Mouse (Mus musculus) midbrain, embryonic 16.5 days (tissue): ENCODE results near the gene Ccdc22. TPM values are rescaled to one million over a fixed set of nuclear protein-coding genes. Genes with fewer than 3 reads are reported as not detected.

Source experiments
- ATAC-seq: fragments of 200-750 bp; cut with Nextera tagmentation; 2 replicates; pipeline ENCODE4 v1.8.0; 2017; ENCODE audit warnings: moderate TSS enrichment
- H3K27ac ChIP-seq: fragments of 300-500 bp; sonication (generic); 2 replicates; pipeline ENCODE4 v1.5.1; 2014; ENCODE audit warnings: mild to moderate bottlenecking, low read length, mixed read lengths
- H3K27me3 ChIP-seq: fragments of 300-500 bp; sonication (generic); 2 replicates; pipeline ENCODE4 v1.6.1; 2014; ENCODE audit warnings: low read depth, low read length, mixed read lengths; ENCODE audit not compliant: control insufficient read depth, insufficient read depth
- H3K36me3 ChIP-seq: fragments of 300-500 bp; sonication (generic); 2 replicates; pipeline ENCODE4 v1.6.1; 2014; ENCODE audit warnings: mild to moderate bottlenecking, low read length, moderate library complexity, mixed read lengths; ENCODE audit not compliant: control insufficient read depth, insufficient read depth
- H3K4me1 ChIP-seq: fragments of 300-500 bp; sonication (generic); 2 replicates; pipeline ENCODE4 v1.6.1; 2014; ENCODE audit warnings: mild to moderate bottlenecking, low read length, mixed read lengths; ENCODE audit not compliant: control insufficient read depth, insufficient read depth
- H3K4me2 ChIP-seq: fragments of 300-500 bp; sonication (generic); 2 replicates; pipeline ENCODE4 v1.6.1; 2014; ENCODE audit warnings: mild to moderate bottlenecking, low read length, mixed read lengths
- H3K4me3 ChIP-seq: fragments of 300-500 bp; sonication (generic); 2 replicates; pipeline ENCODE4 v1.5.1; 2014; ENCODE audit warnings: low read depth, mild to moderate bottlenecking, low read length, moderate library complexity, mixed read lengths
- H3K9ac ChIP-seq: fragments of 300-500 bp; sonication (generic); 2 replicates; pipeline ENCODE4 v1.6.1; 2014; ENCODE audit warnings: low read depth, low read length, mixed read lengths
- H3K9me3 ChIP-seq: fragments of 300-500 bp; sonication (generic); replicated peaks from 2 replicates; pipeline ENCODE4 v1.6.1; 2014; ENCODE audit warnings: mild to moderate bottlenecking, low read length, mixed read lengths; ENCODE audit not compliant: control insufficient read depth, poor library complexity, severe bottlenecking
- WGBS: fragments of 180-500 bp; shearing (Covaris S2); extraction: QIAGEN DNeasy Blood & Tissue Kit; methylation state at CpG from one replicate; pipeline ENCODE4 v1.1.7; 2014; 5-methylcytosine and 5-hydroxymethylcytosine counted together
- polyA plus RNA-seq: library from polyadenylated mRNA; unstranded; fragments of >200 nt; fragmentation: Nextera tagmentation; extraction: Ambion mirVana; gene quantifications from 2 replicates; pipeline ENCODE4 v1.2.1, GENCODE M21; 2015

Ccdc22 gene
- polyA plus RNA-seq, 1 experiment from 2014 or later: 30.9 TPM

GRCm38 (mm10) chrX:7566352-7566751 lies 39.0 kb downstream of the Ccdc22 start:
- no peak overlapping the region for H3K4me3 ChIP-seq
- no peaks in the 10 kb centered on the region for H3K9me3 ChIP-seq
- no peaks in the 10 kb centered on the region for H3K36me3 ChIP-seq
- no peak overlapping the region for H3K27ac ChIP-seq
- H3K27me3 ChIP-seq: no peaks in the 10 kb centered on the region
- ATAC-seq: no peak
- H3K4me1 ChIP-seq: peaks cover 7% of the 10 kb centered on the region
- H3K4me2 ChIP-seq: no peak overlapping the region
- no peak overlapping the region for H3K9ac ChIP-seq
- WGBS: 91% methylated on average over 6 of the region's 6 CpGs

GRCm38 (mm10) chrX:7563076-7563475 lies 42.2 kb downstream of the Ccdc22 start:
- no peaks in the 10 kb centered on the region for H3K27me3 ChIP-seq
- H3K27ac ChIP-seq: no peak overlapping the region
- H3K9me3 ChIP-seq: no peaks in the 10 kb centered on the region
- no peaks in the 10 kb centered on the region; the same call in 1 of the 2 replicates for H3K36me3 ChIP-seq
- H3K4me2 ChIP-seq: no peak overlapping the region
- no peaks in the 10 kb centered on the region for H3K4me1 ChIP-seq
- ATAC-seq: no peak
- H3K9ac ChIP-seq: no peak overlapping the region
- H3K4me3 ChIP-seq: no peak overlapping the region
- WGBS: 34% methylated on average over 2 of the region's 2 CpGs

DNA sequence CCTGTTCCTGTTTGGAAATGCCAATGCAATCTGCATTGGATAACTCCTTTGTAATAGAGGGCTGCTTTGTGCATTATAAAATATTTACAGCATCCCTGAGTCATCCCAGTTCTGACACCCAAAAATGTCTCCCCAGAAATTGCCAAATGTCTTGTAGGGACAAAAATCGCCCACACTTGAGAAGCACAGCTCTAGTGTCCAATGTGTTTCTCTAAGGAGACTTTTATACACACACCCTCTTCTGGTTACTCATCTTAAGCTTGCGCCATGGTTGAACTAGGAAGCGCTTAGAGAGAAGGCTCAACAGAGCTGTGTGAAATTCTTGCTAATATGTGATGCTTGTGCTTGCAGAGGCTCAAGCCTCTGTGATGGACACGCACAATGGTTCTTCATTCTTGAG lies 51.8 kb downstream of the Ccdc22 start:
- no peak overlapping the region for H3K9ac ChIP-seq
- no peaks in the 10 kb centered on the region for H3K9me3 ChIP-seq
- no peak overlapping the region for H3K4me3 ChIP-seq
- H3K4me2 ChIP-seq: no peak overlapping the region
- no peaks in the 10 kb centered on the region for H3K36me3 ChIP-seq
- H3K27me3 ChIP-seq: no peaks in the 10 kb centered on the region
- 94% methylated on average over 4 of the region's 4 CpGs for WGBS
- no peaks in the 10 kb centered on the region for H3K4me1 ChIP-seq
- ATAC-seq: no peak
- H3K27ac ChIP-seq: no peak overlapping the region

Other genes starting within 250 kb of the Ccdc22 start
- 2.3 and 2.5 TPM in 2 replicates for gene Usp27x, start 229.7 kb downstream of the Ccdc22 start, polyA plus RNA-seq
- 0.15 TPM in 1 of 2 replicates, not detected in the other for gene Foxp3, start 31.9 kb downstream of the Ccdc22 start, polyA plus RNA-seq
- gene Ppp1r3f, start 31.2 kb downstream of the Ccdc22 start, polyA plus RNA-seq: 7.6 and 7.8 TPM in 2 replicates
- 0.22 and 0.49 TPM in 2 replicates for gene Cacna1f, start 1.6 kb upstream of the Ccdc22 start, polyA plus RNA-seq
- 197 and 246 TPM in 2 replicates for gene Syp, start 33.0 kb upstream of the Ccdc22 start, polyA plus RNA-seq
- gene Prickle3, start 51.7 kb upstream of the Ccdc22 start, polyA plus RNA-seq: 1.5 and 1.9 TPM in 2 replicates
- 13.9 and 18.3 TPM in 2 replicates for gene Plp2, start 65.9 kb upstream of the Ccdc22 start, polyA plus RNA-seq
- gene Magix, start 75.7 kb upstream of the Ccdc22 start, polyA plus RNA-seq: 0.10 and 0.13 TPM in 2 replicates
- 49.0 and 49.9 TPM in 2 replicates for gene Gpkow, start 91.6 kb upstream of the Ccdc22 start, polyA plus RNA-seq
- 29.9 and 30.8 TPM in 2 replicates for gene Wdr45, start 108.8 kb upstream of the Ccdc22 start, polyA plus RNA-seq
- not detected in 2 replicates for gene Gm45208, start 116.7 kb upstream of the Ccdc22 start, polyA plus RNA-seq
- 132 and 139 TPM in 2 replicates for gene Praf2, start 122.9 kb upstream of the Ccdc22 start, polyA plus RNA-seq
- 71.6 and 76.4 TPM in 2 replicates for gene Ccdc120, start 145.4 kb upstream of the Ccdc22 start, polyA plus RNA-seq
- 19.0 and 23.3 TPM in 2 replicates for gene Tfe3, start 157.0 kb upstream of the Ccdc22 start, polyA plus RNA-seq
- 73.1 and 73.9 TPM in 2 replicates for gene Gripap1, start 184.2 kb upstream of the Ccdc22 start, polyA plus RNA-seq
- gene Kcnd1, start 216.8 kb upstream of the Ccdc22 start, polyA plus RNA-seq: 3.3 and 3.8 TPM in 2 replicates
- gene Otud5, start 235.8 kb upstream of the Ccdc22 start, polyA plus RNA-seq: 41.8 and 42.0 TPM in 2 replicates